Mouse (Mus musculus) midbrain, postnatal 0 days (tissue): ENCODE data around the gene Zfp64. TPM values are rescaled to one million over a fixed set of nuclear protein-coding genes. Genes with fewer than 3 reads are reported as not detected.

Source experiments
- ATAC-seq: fragments of 200-750 bp; cut with Nextera tagmentation; 2 replicates; pipeline ENCODE4 v1.8.0; 2017; ENCODE audit warnings: moderate number of reproducible peaks, mild to moderate bottlenecking, moderate TSS enrichment, moderate library complexity; ENCODE audit not compliant: low FRiP score
- DNase-seq: peaks from one replicate; pipeline ENCODE4 v3.0.0-alpha.2; 2015; ENCODE audit warnings: low spot score
- H3K27ac ChIP-seq: fragments of 300-500 bp; sonication (generic); 2 replicates; pipeline ENCODE4 v1.5.1; 2014; ENCODE audit warnings: low read depth, mild to moderate bottlenecking, low read length, mixed read lengths
- H3K27me3 ChIP-seq: fragments of 300-500 bp; sonication (generic); 2 replicates; pipeline ENCODE4 v1.6.1; 2014; ENCODE audit warnings: low read length, control low read depth, mixed read lengths; ENCODE audit not compliant: insufficient read depth
- H3K36me3 ChIP-seq: fragments of 300-500 bp; sonication (generic); 2 replicates; pipeline ENCODE4 v1.6.1; 2014; ENCODE audit warnings: low read length, control low read depth, mixed read lengths; ENCODE audit not compliant: insufficient read depth
- H3K4me1 ChIP-seq: fragments of 300-500 bp; sonication (generic); 2 replicates; pipeline ENCODE4 v1.6.1; 2014; ENCODE audit warnings: mild to moderate bottlenecking, control low read depth, antibody characterized with exemption, low read length, mixed read lengths; ENCODE audit not compliant: insufficient read depth
- H3K4me2 ChIP-seq: fragments of 300-500 bp; sonication (generic); 2 replicates; pipeline ENCODE4 v1.6.1; 2014; ENCODE audit warnings: low read depth, mild to moderate bottlenecking, low read length, mixed read lengths; ENCODE audit not compliant: poor library complexity, severe bottlenecking
- H3K4me3 ChIP-seq: fragments of 300-500 bp; sonication (generic); 2 replicates; pipeline ENCODE4 v1.5.1; 2014; ENCODE audit warnings: low read depth, mild to moderate bottlenecking, low read length, moderate library complexity
- H3K9ac ChIP-seq: fragments of 300-500 bp; sonication (generic); replicated peaks from 2 replicates; pipeline ENCODE4 v1.6.1; 2014; ENCODE audit warnings: mild to moderate bottlenecking, low read length, moderate library complexity, mixed read lengths; ENCODE audit not compliant: poor library complexity, severe bottlenecking
- H3K9me3 ChIP-seq: fragments of 300-500 bp; sonication (generic); 2 replicates; pipeline ENCODE4 v1.6.1; 2016; ENCODE audit warnings: low read length, control low read depth
- CTCF ChIP-seq: IDR thresholded peaks from 2 replicates; pipeline ENCODE4 v1.5.1; 2016; ENCODE audit warnings: antibody characterized with exemption, mild to moderate bottlenecking
- WGBS: fragments of 180-500 bp; shearing (Covaris S2); extraction: QIAGEN DNeasy Blood & Tissue Kit; methylation state at CpG from one replicate; pipeline ENCODE4 v1.1.7; 2014; 5-methylcytosine and 5-hydroxymethylcytosine counted together
- polyA plus RNA-seq: library from polyadenylated mRNA; unstranded; fragments of >200 nt; fragmentation: Nextera tagmentation; extraction: Ambion mirVana; gene quantifications from 2 replicates; pipeline ENCODE4 v1.2.1, GENCODE M21; 2015
- total RNA-seq: library from RNA; depleted of rRNA; stranded (reverse); fragments of >200 nt; gene quantifications from 2 replicates; pipeline ENCODE4 v1.2.3, GENCODE M21; 2014

The Zfp64 gene
- total and polyA plus RNA-seq, 2 experiments from 2014 or later = 34.2 to 57.7 TPM

DNA sequence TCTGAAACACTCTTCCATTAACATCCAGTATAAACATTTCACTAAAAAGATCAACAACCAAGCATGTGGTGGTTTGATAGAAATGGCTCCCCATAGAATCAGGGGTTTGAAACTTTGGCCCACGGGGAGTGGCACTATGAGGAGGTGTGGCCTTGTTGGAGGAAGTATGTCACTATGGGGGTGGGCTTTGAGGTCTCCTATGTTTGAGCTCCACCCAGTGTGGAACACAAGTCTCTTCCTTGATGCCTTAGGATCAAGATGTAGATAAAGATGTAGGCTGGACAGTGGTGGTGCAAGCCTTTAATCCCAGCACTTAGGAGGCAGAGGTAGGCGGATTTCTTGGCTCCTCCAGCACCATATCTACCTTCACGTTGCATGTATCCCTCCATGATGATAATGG is 5.4 kb upstream of the Zfp64 start:
- Histone ChIP-seq H3K9me3 (peaks cover 7% of the 10 kb centered on the region; the same call in 1 of the 2 replicates), H3K27me3 (no peaks in the 10 kb centered on the region), H3K4me1 (peaks cover 2% of the 10 kb centered on the region; the same call in 1 of the 2 replicates), H3K4me2 (no peak overlapping the region), H3K36me3 (no peaks in the 10 kb centered on the region), H3K27ac (no peak overlapping the region), H3K9ac (no peak overlapping the region), H3K4me3 (no peak overlapping the region)
- DNase-seq = no peak
- WGBS = 82% methylated on average over 3 of the region's 3 CpGs
- ATAC-seq = no peak
- TF ChIP-seq CTCF = no peak

DNA sequence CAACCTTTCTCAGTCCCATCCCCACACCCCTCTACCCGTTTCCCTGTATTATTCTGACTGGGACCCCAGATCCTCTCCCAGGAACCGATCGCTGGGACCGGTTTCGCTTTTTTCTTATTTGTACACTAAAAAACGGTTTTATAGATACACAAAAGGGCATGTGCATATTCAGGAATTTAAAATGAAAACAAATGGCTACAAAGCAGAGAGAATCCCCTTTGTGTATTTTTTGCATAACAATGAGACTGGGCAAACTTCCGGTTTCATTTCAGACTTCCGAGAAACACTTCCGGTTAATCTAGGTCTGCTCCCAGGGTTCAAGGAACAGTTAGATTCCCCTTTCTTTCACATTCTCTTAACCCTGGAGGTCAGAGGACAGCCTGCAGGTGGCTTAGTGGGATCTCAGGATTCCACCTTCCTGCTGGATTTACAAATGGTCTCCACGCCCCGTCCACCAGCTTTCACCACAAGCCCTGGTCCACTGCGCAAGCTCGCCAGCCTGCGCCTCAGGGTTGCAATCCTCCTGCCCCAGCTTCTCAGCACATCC is 4.0 kb upstream of the Zfp64 start:
- H3K4me1 ChIP-seq = peaks cover 6% of the 10 kb centered on the region; the same call in 1 of the 2 replicates
- no peak overlapping the region for H3K27ac ChIP-seq
- H3K4me2 ChIP-seq = no peak overlapping the region
- no peaks in the 10 kb centered on the region for H3K27me3 ChIP-seq
- no peak overlapping the region for H3K9ac ChIP-seq
- no peaks in the 10 kb centered on the region for H3K36me3 ChIP-seq
- ATAC-seq = no peak
- no peak for DNase-seq
- H3K4me3 ChIP-seq = no peak overlapping the region
- no peak for TF ChIP-seq CTCF
- 80% methylated on average over 14 of the region's 14 CpGs for WGBS
- H3K9me3 ChIP-seq = 0 out of 2 replicates have a peak, but pooled peaks cover 4% of the 10 kb centered on the region

DNA sequence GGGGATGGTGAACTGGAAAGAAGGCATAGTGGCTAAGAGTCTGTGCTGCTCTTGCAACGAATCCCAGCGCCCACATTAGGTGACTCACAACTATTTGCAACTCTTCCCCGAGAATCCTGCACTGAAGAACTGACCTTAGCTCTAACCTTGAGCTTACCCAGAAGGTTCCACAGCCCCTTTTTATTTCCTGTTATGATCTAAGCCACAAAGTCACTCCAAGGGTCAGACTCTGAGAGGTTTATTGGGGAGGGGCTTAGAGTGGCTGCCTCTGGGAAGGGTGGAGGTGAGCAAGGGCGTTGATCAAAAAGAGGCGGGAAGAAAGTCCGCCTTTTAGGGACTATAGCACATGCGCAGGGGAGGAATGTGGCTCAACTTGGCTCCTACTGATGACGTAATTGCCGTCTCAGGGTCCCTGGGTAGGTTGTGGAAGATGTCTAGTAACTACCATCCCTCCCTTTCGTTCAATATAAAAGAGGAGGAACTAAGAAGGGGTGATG is 511 bp upstream of the Zfp64 start:
- no peaks in the 10 kb centered on the region for H3K27me3 ChIP-seq
- WGBS = 59% methylated on average over 10 of the region's 10 CpGs
- DNase-seq = no peak
- H3K9ac ChIP-seq = peak overlapping the region; percentile 87; the same call in 1 of the 2 replicates
- no peak for TF ChIP-seq CTCF
- peak overlapping the region; percentile 71 for H3K27ac ChIP-seq
- peaks cover 7% of the 10 kb centered on the region for H3K36me3 ChIP-seq
- peak; percentile 20; the same call in 1 of the 2 replicates for ATAC-seq
- peaks cover 15% of the 10 kb centered on the region; the same call in 1 of the 2 replicates for H3K4me1 ChIP-seq
- H3K4me3 ChIP-seq = peak overlapping the region; percentile 87
- no peaks in the 10 kb centered on the region for H3K9me3 ChIP-seq
- H3K4me2 ChIP-seq = peak overlapping the region; percentile 94

DNA sequence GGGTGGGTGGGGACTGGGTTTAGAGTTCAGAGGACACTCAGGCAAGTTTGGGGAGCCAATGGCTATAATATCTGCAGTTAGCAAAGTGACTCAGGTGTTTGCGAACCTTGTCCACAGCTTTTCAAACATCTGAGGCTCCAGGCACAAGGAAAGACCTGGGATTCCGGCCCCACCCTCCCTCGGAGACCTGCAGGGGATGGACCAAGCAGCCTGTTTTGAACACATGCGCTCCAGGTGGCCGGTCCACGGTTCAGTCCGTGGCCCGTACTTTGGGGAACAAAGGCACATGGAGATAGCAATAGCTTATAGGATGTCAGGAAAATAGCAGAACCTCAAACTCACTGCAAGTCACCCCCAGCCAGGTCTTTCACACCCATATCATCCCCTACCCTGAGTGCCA is 1.0 kb downstream of the Zfp64 start:
- H3K36me3 ChIP-seq = peaks cover 14% of the 10 kb centered on the region
- no peaks in the 10 kb centered on the region for H3K9me3 ChIP-seq
- H3K4me2 ChIP-seq = peak overlapping the region; percentile 94
- H3K9ac ChIP-seq = peak overlapping the region; percentile 87
- DNase-seq (no peak), ATAC-seq (no peak)
- WGBS = 12% methylated on average over 8 of the region's 8 CpGs
- H3K27me3 ChIP-seq = no peaks in the 10 kb centered on the region
- H3K27ac ChIP-seq = peak overlapping the region; percentile 71
- H3K4me1 ChIP-seq = peaks cover 15% of the 10 kb centered on the region; the same call in 1 of the 2 replicates
- peak overlapping the region; percentile 87 for H3K4me3 ChIP-seq
- no peak for TF ChIP-seq CTCF

DNA sequence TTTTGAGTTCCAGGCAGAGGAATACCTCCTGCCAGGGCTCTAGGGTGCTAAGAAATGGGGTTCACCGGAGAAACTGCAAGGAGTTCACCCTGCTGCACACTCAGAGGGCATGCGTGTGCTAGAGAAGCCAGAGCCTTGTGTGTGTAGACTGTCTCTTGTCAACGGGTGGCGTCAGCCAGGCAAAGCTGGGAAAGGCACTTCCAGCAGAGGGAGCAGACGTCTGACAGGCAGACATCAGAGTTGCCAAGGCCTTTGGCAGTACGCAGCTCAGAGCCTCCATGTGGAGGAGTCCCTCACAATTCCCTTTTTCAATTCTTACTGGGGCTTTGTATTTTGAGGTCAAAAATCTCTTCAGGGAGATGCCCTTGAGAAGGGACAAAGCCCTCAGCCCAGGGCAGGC is 6.9 kb downstream of the Zfp64 start:
- H3K4me2 ChIP-seq = no peak overlapping the region
- ATAC-seq = no peak
- H3K36me3 ChIP-seq = peaks cover 45% of the 10 kb centered on the region
- DNase-seq = no peak
- WGBS = 87% methylated on average over 6 of the region's 6 CpGs
- H3K27me3 ChIP-seq = no peaks in the 10 kb centered on the region
- 0 out of 2 replicates have a peak, but pooled peaks cover under 1% of the 10 kb centered on the region for H3K4me1 ChIP-seq
- TF ChIP-seq CTCF = peak; percentile 20
- H3K4me3 ChIP-seq = no peak overlapping the region
- H3K9ac ChIP-seq = no peak overlapping the region
- H3K9me3 ChIP-seq = no peaks in the 10 kb centered on the region
- H3K27ac ChIP-seq = no peak overlapping the region

DNA sequence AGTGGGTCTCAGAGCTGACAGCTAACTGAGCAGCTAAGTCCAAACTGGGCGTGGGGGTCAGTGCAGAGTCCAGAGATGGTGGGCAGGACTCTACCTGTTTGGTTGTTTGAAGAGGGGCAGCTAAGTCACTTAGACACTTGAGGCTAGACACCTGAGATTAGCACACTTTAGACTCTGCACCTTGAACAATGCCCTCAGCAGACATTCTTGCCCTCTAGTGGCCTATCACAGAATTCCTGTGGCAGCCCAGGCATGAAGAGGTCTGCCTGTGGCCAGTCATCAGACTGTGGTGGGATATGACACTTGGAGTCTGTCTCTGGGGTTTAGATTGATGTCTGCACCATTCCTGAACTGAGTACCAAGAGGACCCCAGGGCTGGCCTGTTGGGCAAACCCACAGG is 7.7 kb downstream of the Zfp64 start:
- peaks cover 45% of the 10 kb centered on the region for H3K36me3 ChIP-seq
- no peak overlapping the region for H3K4me2 ChIP-seq
- no peaks in the 10 kb centered on the region for H3K9me3 ChIP-seq
- DNase-seq (no peak), ATAC-seq (no peak)
- no peaks in the 10 kb centered on the region for H3K4me1 ChIP-seq
- TF ChIP-seq CTCF = peak; percentile 34
- no peaks in the 10 kb centered on the region for H3K27me3 ChIP-seq
- no peak overlapping the region for H3K4me3 ChIP-seq
- H3K27ac ChIP-seq = no peak overlapping the region
- 100% methylated on average over 1 of the region's 1 CpGs for WGBS
- no peak overlapping the region for H3K9ac ChIP-seq
